Mouse (Mus musculus): ENCODE measurements around the gene Pim1.
"Not testable (repeated sequence)": the region's sequence is repeated elsewhere in the genome, so short reads cannot be mapped to it uniquely, and the experiment has no call there.

Pim1 gene

DNA sequence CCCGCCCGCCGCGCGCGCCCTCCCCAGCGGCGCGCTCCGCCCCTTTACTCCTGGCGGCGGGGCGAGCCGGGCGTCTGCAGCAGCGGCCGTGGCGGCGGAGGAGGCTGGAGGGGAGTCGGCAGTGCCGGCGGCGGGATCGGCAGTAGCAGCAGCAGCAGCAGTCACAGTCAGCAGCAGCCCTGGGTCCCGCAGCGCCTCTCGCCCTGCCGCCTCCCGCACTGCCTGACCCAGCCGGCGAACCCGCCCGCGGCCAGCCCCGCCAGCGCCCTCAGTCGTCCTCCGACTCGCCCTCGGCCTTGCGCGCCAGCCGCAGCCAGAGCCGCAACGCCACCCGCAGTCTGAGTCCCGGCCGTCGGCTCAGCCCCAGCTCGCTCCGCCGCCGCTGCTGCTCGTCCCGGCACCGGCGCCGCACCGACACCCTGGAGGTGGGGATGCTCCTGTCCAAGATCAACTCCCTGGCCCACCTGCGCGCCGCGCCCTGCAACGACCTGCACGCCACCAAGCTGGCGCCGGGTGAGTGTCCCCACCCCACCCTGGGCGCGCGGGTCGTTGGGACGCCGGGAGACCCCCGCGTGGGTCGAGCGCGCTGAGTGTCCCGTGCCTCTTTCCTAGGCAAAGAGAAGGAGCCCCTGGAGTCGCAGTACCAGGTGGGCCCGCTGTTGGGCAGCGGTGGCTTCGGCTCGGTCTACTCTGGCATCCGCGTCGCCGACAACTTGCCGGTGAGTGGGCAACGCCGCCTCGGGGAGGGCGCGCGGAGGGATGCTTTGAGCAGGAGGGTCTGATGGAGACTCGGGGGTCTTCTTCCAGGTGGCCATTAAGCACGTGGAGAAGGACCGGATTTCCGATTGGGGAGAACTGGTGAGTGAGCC, at the start of gene Pim1:
Gene Pim1, plus strand, starts transcription at position 41 of the 869 bp plus-strand sequence.
- no peak for DNase-seq

DNA sequence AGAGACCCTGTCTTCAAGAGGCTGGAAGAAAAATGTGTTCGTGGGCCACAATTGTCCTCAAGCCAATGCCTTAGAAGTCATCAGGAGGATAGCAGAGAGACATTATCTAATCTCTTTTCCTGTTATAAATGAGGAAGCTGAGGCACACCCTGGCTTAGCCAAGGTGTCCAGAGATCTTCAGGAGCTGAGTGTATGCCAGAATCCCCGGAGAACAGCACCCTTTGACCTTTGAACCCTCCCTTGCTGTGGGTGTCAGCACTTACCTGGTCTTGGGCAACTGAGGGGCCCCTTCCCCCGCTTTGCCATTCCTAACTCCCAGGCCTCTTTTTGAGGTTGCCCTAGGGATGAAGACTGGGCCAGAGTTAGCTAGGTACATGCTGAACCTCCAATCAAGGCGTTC, 49.0 kb upstream of the Pim1 start:
- DNase-seq: peak; percentile 49

DNA sequence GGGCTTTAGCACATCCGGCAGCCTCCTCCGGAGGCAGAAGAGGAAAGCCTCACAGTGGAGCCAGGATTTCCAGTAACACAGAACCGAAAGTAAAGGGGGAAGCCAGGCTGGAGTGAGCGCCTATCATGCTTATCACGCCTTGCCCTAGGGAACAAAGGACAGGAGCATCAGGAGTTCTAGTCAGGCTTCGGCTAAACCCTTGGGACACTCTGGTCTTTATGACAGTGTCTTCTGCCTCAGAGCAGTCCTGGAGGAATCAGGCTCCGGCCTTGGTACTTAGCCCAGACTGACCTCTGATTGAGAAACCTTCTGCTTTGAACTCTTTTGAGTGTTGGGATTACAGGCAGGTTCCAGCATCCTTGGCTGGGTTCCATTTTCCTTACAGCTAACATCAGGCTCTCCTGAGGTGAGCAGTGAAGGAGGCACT, 48.4 kb upstream of the Pim1 start:
- peak; percentile 71 for DNase-seq

DNA sequence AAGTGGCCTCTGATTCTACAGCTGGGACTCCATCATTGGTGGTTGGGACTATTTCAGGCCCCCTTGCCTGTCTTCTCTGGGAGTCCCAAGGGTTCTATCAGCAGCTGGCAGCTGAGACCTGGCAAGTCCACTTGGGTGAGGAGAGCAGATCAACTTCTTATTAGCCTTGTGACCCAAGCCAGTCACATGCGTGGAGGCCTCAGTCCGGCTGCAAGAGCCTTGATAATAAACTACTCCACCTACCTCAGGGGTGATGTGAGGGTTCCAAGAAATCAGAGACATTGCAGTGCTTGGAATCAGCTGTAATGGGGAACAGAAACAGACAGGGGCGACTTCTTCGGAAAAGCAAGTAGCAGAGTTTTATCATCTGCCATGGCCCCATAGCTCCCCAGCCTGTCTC, 46.8 kb upstream of the Pim1 start:
- DNase-seq: peak; percentile 54

DNA sequence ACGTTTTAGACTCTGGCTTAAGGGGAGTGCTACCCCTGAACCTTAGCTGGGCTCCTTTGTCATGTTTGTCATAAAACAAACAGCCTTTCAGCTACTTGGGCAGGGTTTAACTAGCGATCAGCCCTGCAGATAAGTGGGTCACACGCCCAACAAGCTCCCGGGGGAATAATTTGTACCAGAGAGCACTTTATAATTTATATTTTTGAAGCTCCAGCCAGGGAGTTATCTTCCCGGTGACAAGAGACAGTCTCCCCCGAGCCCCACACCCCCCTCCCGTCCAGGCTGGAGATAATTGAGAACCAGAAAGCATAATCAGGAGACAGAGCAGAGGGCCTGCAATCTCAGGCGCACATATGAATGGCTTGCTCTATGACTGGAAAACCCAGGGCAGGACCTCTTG, 45.5 kb upstream of the Pim1 start:
- DNase-seq: no peak

DNA sequence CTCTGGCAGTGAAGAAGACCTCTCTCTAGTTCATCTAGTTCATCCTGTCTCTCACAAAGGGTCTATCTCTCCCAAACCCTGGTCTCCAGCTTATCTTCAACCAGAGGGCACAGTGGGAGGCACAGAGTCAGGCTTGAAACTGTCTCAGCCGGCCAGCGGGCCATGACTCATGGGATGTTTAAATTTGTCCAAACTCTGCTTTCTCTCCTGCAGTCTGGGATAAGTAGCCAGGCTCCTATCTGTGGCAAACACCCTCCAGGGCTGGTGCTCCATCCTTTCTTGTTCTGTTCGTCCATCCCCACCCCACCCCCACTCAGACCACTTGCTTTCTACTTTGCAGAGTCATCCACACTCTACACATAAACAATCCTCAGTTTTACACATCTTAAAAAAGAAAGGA, 43.2 kb upstream of the Pim1 start:
- DNase-seq: no peak

DNA sequence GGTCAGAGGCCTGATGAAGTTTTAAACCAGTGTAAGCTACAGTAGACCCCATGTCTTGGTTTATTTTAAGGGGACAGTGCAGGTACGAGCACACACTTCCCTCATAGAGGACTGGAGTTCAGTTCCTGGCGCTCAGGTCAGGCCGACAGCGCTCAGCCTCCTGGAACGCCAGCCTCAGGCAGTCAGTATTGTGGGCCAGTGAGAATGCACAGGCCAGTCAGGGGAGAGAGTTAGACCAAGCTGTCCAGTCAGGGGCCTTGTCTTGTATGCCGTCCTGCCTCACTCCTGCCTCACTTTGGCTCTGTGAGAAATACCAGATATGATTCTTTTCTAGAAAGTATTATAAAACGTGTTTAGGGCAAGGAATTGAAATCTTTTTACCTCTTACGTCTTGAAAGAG, 42.5 kb upstream of the Pim1 start:
- no peak for DNase-seq

DNA sequence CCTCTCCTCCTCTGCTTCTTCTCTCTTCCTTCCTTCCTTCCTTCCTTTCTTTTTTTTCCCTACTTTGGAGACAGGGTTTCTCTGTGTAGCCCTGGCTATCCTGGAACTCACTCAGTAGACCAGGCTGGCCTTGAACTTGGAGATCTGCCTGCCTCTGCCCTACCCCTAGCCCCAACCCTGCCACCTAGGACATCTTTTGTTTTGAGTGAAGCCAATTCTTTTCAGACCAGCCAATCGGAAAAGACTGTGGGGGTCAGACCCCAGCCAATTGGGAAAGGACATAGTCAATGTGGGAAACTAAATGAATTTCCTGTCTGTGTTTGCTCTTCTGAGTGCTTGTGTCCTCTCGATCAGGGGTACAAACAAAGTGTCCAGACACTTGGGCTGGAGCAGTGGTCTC, 42.0 kb upstream of the Pim1 start:
- DNase-seq: no peak

DNA sequence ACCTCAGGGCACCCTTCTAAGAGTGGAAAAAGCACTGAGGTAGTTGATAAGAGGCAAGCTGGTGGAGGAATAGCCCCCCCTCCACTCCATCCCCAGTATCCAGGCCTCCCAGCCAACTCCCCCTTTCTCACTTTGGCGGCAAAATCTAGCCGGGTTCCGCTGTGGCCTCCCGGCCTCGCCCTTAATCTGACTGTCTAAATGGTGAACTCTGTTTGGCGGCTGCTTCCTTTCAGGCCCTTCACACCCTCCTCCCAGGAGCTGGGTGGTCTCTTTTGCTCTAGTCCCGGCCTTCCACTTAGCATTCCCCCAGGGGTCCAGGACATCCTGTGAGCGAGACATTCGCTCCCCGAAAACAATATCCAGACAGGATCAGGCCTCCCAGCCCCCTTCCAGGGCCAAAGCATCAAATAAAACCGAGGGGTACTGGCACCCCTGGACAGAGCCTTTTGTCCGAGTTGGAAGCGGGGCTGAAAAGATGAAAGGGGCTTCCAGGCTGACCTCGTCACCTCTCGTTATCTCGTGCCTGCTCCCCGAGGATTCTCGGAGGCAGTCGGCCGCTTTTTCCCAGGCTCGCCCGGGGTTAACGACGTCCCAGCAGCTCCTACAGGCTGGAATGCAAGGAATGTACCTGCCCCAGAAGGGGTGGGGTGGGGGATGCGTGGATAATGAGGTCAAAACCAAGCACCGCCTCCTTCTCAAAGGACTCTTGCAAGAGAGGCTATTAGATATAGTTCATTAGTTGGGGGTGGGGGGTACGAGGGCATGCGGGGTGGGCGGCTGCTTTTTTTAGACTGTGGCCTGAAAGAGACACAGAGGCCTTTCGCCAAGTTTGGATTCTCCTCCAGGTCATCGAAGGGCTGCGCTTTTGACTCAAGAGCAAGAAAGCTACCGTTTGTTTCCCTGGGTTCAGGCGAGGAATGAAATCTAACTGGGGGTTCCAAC, 39.4 kb upstream of the Pim1 start:
- peak; percentile 83 for DNase-seq

DNA sequence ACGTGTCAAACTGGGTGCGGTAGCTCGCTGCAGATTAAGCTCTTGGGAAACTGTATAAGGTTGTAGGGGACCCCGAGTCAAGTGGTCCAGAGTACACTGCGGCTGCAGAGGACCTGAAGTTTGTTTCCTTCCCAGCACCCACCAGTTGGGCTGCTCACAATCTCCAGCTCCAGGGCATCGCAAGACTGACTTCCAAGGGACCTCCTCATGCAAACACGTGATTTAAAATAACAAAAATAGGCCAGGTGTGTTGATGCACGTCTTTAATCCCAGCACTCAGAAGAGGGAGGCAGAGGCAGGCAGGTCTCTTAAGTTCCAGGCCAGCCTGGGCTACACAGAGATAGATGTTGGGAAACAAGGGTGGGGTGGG, 38.7 kb upstream of the Pim1 start:
- no peak for DNase-seq

DNA sequence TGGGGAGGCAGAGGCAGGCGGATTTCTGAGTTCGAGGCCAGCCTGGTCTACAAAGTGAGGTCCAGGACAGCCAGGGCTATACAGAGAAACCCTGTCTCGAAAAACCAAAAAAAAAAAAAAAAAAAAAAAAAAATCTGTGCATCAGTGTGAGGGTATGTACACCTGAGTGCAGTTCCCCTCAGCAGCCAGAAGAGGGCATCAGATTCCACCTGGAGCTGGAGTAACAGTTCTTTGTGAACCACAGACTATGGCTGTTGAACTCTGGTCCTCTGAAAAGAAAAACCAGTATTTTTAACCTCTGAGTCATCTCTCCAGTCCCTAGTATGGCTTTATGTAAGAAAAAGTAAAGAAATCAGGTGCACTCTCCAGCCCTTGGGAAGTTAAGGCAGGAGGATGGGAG, 36.4 kb upstream of the Pim1 start:
- DNase-seq: not testable (repeated sequence)

DNA sequence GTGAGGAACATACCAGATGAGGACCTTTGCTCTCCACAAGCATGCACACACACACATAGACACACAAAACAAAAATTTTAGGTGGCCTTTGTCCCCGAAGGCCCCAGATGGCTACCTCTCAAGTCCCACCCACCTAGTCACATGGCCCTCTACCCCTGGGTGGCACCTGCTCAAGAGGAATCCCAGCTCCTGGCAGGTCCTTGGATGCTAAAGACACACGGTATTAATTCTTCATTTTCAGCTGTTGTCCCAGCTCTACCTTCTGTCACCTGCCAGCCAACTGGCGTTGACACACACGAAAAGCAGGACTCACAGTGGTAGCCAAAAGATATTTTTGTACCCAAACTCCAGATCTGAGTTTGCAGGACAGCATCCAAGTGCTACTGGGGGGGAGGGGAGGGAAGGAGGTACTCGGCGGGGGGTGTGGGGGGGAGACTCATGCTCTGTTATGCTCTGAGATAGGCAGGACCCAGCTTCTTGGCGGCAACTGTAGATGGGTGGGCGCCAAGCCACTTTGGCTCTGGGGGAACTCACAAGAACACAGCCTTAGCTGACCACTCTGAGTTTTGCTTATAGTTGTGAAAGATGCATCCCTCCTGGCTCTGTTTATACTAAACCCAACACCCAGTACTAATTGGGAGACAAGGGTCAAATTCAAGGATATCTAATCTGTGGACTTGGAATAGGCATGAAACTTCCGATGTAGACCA, 35.0 kb upstream of the Pim1 start:
- no peak for DNase-seq

DNA sequence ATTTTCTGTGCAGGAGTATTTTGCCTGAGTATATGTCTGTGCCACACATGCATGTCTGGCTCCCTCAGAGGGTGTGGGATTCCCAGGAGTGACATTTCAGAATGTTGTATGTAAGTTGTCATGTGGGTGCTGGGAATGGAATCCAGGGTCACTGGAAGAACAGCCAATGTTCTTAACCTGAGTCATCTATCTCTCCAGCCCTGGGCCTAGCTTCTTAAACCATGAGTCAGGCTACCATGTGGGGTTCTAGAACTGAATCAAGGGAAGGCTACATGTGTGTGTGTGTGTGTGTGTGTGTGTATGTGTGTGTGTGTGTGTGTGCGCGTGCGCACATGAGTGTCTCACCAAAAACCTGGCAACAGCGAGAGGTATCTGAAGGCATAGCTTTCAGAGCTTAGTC, 34.1 kb upstream of the Pim1 start:
- no peak for DNase-seq

DNA sequence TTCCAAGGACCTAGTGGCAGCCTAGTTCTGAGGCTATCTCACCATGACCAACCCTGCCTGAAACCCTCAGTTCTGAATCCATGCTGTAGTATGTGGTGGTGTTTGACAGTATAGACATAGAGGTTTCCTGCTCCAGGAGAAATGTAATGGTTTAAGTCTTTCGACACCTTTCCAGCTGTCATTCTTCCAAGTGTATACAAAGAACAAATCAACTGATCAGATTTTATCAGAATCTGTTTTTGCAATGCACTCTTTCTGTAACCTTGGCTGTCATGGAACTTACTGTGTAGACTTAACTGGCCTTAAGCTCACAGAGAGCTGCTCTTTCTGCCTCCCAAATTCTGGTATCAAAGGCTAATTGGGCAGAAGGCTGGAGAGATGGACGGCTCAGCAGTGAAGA, 33.6 kb upstream of the Pim1 start:
- no peak for DNase-seq

DNA sequence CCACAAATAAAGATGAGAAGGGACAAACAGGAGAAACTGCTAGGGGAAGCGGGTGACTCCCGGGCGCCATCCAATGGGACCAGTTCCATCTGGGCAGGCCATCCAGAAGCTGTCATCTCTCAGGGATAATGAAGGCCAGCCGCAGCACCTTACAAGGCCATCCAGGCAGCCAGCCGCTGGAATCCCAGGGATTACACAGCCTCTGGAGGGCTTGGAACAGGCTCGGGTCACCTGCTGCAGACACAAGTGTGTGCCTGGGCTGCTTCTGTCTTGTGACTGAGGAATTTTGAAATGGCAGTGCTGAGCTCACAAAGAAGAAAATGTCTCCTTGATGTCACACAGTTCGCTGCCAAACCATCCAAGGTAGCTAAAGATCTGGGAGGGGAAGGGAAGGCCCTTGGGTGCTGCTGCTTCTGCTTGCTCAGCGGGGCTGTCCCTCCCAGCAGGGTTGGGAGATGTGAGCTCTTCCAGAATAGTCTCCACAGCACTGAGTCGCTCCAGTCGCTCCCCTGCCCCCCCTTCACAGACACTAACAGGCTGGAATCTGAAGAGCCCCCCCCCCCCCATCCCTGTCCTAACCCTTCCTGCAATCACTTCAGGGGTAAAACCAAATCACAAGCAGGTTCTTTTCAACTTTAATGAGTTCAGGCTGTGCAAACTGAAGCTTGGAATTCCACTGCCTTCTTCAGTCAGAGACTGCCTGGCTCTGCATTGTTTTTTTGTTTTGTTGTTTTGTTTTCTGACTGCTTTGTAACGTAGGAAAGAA, 32.6 kb upstream of the Pim1 start:
- DNase-seq: peak; percentile 42

DNA sequence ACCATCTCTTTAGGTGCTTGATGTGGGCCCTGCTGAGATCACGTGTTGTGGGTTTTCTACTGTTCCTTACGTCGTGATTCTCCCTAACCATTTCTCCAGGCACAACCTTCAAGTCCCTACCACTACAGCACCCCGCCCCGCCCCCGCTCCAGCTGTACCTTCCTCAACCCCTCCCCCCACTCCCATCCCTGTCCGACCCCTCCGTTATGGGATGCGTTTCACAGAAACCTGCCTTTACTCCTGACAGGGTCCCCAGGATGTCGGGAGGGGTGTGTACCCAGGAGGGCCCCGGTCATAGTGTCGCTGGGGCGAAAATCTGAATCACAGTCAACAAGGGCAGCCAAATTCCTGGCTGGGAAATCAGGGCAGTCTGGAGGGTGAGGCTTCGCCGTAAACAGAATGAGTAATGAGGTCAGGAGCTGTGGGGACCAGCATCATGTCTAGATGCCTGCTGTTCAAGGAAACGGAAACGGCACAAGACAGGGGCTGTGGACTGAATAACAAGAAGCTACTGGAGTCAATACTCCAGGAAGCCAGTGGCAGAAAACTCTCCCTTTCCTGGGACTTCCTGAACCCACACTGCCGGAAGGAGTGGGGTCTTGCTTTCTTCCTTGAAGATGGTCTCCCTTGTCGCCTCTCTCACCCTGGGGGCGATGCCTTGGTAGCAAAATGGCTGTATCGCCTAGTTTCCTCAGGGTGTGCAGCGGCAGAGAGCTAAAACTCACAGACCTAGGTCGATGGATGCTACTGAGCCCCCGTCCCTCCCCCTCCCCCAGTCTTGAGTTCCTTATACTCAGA, 31.0 kb upstream of the Pim1 start:
- DNase-seq: peak; percentile 69

DNA sequence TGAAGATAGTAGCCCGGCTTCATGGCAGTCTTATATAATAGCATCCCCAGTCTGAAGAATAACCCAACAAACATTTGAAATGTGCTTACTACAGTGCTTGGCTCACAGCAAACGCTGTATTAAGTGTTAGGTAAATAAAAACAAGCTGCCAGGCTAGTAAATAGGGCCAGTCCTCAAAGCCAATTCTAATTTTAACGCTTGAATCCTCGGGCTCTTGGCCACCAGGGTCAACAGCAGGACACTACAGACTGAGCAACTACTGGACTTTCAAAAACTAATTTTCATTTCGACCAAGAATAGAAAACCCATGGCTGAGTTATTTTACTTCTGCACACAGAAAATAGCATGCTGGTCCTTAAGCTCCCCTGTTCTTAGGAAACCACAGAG, 30.4 kb upstream of the Pim1 start:
- peak; percentile 46 for DNase-seq

DNA sequence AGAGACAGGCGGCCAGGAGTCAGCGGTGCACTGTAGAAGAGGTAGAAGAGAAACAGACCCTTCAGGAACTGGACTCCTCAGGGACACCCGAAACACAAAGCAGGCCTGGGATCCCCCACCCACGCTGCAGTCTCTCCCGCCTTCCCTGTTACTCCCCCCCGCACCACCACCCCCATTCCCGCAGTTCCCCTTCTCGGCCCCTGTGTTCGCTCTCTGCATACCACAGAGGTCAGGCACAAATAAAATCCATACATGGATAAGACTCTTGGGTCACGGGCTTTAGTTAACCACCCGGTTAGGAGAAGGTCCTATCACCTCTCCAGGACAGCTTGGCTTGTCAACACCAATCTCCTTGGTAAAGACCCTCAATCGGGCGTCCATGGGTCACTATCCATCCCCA, 26.9 kb upstream of the Pim1 start:
- DNase-seq: no peak

DNA sequence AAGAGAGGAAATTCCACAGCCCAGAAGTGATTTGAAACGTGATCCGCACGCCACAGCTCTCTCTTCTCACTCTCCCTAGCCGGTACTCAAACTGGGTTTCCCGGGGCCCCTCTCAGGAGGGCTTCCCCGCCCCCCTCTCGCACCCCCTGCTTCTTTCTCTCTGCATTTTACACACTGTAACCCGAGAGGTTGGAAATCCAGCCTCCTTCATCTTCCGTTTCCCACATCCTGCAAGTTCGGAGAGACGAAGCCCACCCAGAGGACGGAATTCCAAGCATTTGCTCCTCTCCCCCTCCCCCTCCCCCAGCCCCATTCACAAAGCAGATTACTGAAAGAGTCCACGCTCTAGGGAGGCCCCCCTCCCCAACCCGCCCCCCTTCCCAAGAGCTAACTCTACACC, 26.5 kb upstream of the Pim1 start:
- no peak for DNase-seq

DNA sequence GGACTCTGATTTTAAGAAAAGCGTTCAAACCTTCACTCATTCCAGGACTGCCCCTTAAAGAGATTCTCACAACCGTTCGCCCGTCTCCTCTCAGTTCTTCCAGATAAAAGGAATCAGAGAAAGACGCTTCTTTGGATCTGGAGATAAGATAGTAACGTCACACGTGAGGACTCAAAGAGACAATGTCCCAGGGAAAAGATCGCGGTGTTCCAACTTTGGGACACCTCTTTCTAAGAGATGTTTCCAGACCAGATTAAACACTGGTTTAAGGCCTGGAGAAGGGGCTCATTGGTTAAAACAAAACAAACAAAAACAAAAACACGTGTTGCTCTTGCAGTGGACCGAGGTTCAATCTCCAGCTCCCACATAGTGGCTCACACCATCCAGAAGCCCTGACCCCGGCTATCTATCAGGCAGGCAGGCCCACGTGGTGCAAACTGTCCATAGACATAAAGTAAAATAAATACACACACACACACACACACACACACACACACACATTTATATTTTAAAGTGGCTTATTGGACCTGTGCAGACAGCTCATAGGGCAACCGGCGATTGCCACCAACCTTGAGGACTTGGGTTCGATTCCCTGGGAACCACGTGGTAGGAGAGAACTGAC, 25.9 kb upstream of the Pim1 start:
- no peak for DNase-seq

DNA sequence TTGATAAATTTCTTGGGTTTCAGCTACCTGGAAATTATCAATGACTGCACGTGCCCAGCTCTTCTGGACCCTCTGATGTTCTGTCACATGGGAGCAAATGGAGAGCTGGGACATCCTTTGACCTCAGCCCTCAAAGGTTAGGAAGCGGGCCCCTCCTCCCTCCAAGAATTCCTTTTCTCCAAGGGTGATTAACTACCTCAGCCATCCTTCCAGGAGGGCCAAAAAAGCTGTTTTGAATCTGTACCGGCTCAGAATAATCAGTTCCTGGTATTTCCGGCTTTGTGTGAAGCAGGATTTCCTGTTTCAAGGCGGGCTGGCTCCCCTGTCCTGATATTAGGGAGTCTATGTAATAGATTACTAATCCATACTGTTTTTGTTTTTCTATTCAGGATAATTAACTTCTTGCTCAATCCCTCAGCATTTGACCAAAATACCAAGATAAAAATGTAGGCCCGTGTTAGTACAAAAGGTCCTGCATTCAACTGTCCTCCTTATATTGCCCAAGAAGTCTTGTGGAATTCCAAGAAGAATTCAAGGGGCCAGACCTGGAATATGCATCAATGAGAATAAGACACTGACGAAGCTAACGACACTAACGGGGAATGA, 25.0 kb upstream of the Pim1 start:
- no peak for DNase-seq
